Mouse (Mus musculus) bone marrow, adult 2 months (tissue): ENCODE data around the gene Gm10959.

ENCODE experiments used
- CTCF ChIP-seq: fragments of 200-500 bp; IDR thresholded peaks from 2 replicates; pipeline ENCODE4 v1.5.1; 2011; ENCODE audit warnings: low read length, control low read depth; ENCODE audit not compliant: control insufficient read depth, insufficient read depth
- POLR2A ChIP-seq: fragments of 200-500 bp; IDR thresholded peaks from 2 replicates; pipeline ENCODE4 v1.6.1; 2011; ENCODE audit warnings: low read depth, mild to moderate bottlenecking, control low read depth, low read length, borderline replicate concordance; ENCODE audit not compliant: control insufficient read depth

DNA sequence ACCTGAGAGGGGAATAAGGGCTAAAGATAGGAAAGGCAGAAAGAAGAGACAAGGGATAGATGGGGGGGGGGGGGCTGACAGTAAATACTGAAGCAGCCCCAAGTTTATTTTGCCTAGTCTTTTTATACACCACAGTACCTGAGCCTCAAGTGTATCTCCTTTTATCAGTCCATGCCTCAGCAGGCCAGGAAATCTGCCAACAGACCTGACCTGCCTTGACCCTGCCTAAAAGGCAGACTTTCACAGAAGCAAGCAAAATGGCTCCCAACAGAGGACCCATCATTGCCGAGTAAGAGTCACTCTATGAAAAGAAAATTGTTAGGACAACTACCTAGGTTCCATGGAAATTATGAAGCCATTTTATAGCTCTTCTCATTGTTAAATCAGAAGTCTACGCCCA lies 11.3 kb downstream of the Gm10959 start:
- TF ChIP-seq CTCF: no peak
- TF ChIP-seq POLR2A: no peak
